Mouse (Mus musculus): Measurements from ENCODE around the gene Mosmo. TPM values are rescaled to one million over a fixed set of nuclear protein-coding genes. Genes with fewer than 3 reads are reported as not detected.
A peak's percentile ranks its signal among the peaks of the same experiment; 100 is the strongest.
"Not testable (repeated sequence)": the region's sequence is repeated elsewhere in the genome, so short reads cannot be mapped to it uniquely, and the experiment has no call there.

The Mosmo gene
- total RNA-seq, 2 experiments from 2014 or later = 40.6 to 47.6 TPM

GRCm38 (mm10) chr7:120696331-120696730, 18.9 kb downstream of the Mosmo start:
- no peak for DNase-seq (ENCODE audit: low spot score in 2 of 2)

GRCm38 (mm10) chr7:120699586-120699985, 22.2 kb downstream of the Mosmo start:
- DNase-seq (ENCODE audit: low spot score in 2 of 2) = no peak

GRCm38 (mm10) chr7:120703888-120704287, 26.5 kb downstream of the Mosmo start:
- no peak for DNase-seq (ENCODE audit: low spot score in 2 of 2)

- DNase-seq (ENCODE audit: low spot score in 2 of 2) = no peak
Observed at GRCm38 (mm10) chr7:120712071-120712470, 34.7 kb downstream of the Mosmo start.

GRCm38 (mm10) chr7:120713225-120713624, 35.8 kb downstream of the Mosmo start:
- no peak for DNase-seq (ENCODE audit: low spot score in 2 of 2)

- DNase-seq (ENCODE audit: low spot score in 2 of 2) = not testable (repeated sequence)
Observed at GRCm38 (mm10) chr7:120713951-120714350, 36.5 kb downstream of the Mosmo start.

- no peak for DNase-seq (ENCODE audit: low spot score in 2 of 2)
Observed at GRCm38 (mm10) chr7:120717261-120717660, 39.8 kb downstream of the Mosmo start.

GRCm38 (mm10) chr7:120721051-120721450, 43.6 kb downstream of the Mosmo start:
- DNase-seq (ENCODE audit: low spot score in 2 of 2) = peak in 1 of 2 experiments; percentile 18

- DNase-seq (ENCODE audit: low spot score in 2 of 2) = peak in 1 of 2 experiments; percentile 34
Observed at GRCm38 (mm10) chr7:120721456-120721855, 44.0 kb downstream of the Mosmo start.

- no peak for DNase-seq (ENCODE audit: low spot score in 2 of 2)
Observed at GRCm38 (mm10) chr7:120722063-120722462, 44.6 kb downstream of the Mosmo start.

- DNase-seq (ENCODE audit: low spot score in 2 of 2) = no peak
Observed at GRCm38 (mm10) chr7:120722839-120723278, 45.4 kb downstream of the Mosmo start.

GRCm38 (mm10) chr7:120727581-120727980, 50.2 kb downstream of the Mosmo start:
- peak in 1 of 2 experiments; percentile 46 for DNase-seq (ENCODE audit: low spot score in 2 of 2)

- no peak for DNase-seq (ENCODE audit: low spot score in 2 of 2)
Observed at GRCm38 (mm10) chr7:120729635-120730034, 52.2 kb downstream of the Mosmo start.

GRCm38 (mm10) chr7:120732906-120733305, 55.5 kb downstream of the Mosmo start:
- DNase-seq (ENCODE audit: low spot score in 2 of 2) = no peak

- no peak for DNase-seq (ENCODE audit: low spot score in 2 of 2)
Observed at GRCm38 (mm10) chr7:120739018-120739417, 61.6 kb downstream of the Mosmo start, which contains the start of gene Vwa3a. Vwa3a (plus strand) TSS chr7:120739318.

GRCm38 (mm10) chr7:120739558-120740101, 62.2 kb downstream of the Mosmo start:
- no peak for DNase-seq (ENCODE audit: low spot score in 2 of 2)

GRCm38 (mm10) chr7:120743366-120744351, 66.2 kb downstream of the Mosmo start:
- no peak for DNase-seq (ENCODE audit: low spot score in 2 of 2)

GRCm38 (mm10) chr7:120744606-120745005, 67.2 kb downstream of the Mosmo start:
- DNase-seq (ENCODE audit: low spot score in 2 of 2) = no peak

- no peak for DNase-seq (ENCODE audit: low spot score in 2 of 2)
Observed at GRCm38 (mm10) chr7:120746029-120746428, 68.6 kb downstream of the Mosmo start.

GRCm38 (mm10) chr7:120746821-120747220, 69.4 kb downstream of the Mosmo start:
- DNase-seq (ENCODE audit: low spot score in 2 of 2) = no peak

GRCm38 (mm10) chr7:120748478-120748877, 71.1 kb downstream of the Mosmo start:
- DNase-seq (ENCODE audit: low spot score in 2 of 2) = no peak

GRCm38 (mm10) chr7:120751330-120751729, 73.9 kb downstream of the Mosmo start:
- DNase-seq (ENCODE audit: low spot score in 2 of 2) = no peak

Measured in adrenal gland, adult 18-20 months (tissue).